Mouse (Mus musculus) forebrain, embryonic 11.5 days (tissue): Measurements from ENCODE around the gene Polr1e. TPM values are rescaled to one million over a fixed set of nuclear protein-coding genes. Genes with fewer than 3 reads are reported as not detected.
"Not testable (repeated sequence)": the region's sequence is repeated elsewhere in the genome, so short reads cannot be mapped to it uniquely, and the experiment has no call there.

ENCODE experiments used
- ATAC-seq: fragments of 200-750 bp; cut with Nextera tagmentation; replicated peaks from 2 replicates; pipeline ENCODE4 v1.8.0; 2017; ENCODE audit warnings: moderate TSS enrichment; ENCODE audit not compliant: low FRiP score
- DNase-seq: peaks from one replicate; pipeline ENCODE4 v3.0.0-alpha.2; 2017; ENCODE audit warnings: low spot score
- H3K27ac ChIP-seq: fragments of 300-500 bp; sonication (generic); 2 replicates; pipeline ENCODE4 v1.5.1; 2014; ENCODE audit warnings: low read depth, low read length
- H3K27me3 ChIP-seq: fragments of 300-500 bp; sonication (generic); 2 replicates; pipeline ENCODE4 v1.6.1; 2014; ENCODE audit warnings: mild to moderate bottlenecking, low read length, mixed read lengths; ENCODE audit not compliant: control insufficient read depth, insufficient read depth
- H3K36me3 ChIP-seq: fragments of 300-500 bp; sonication (generic); 2 replicates; pipeline ENCODE4 v1.6.1; 2014; ENCODE audit warnings: mild to moderate bottlenecking, low read length, moderate library complexity, mixed read lengths; ENCODE audit not compliant: control insufficient read depth, insufficient read depth
- H3K4me1 ChIP-seq: fragments of 300-500 bp; sonication (generic); replicated peaks from 2 replicates; pipeline ENCODE4 v1.6.1; 2014; ENCODE audit warnings: low read length, mixed read lengths; ENCODE audit not compliant: control insufficient read depth, insufficient read depth
- H3K4me2 ChIP-seq: fragments of 300-500 bp; sonication (generic); 2 replicates; pipeline ENCODE4 v1.6.1; 2014; ENCODE audit warnings: low read depth, mild to moderate bottlenecking, low read length, moderate library complexity, mixed read lengths; ENCODE audit not compliant: severe bottlenecking
- H3K4me3 ChIP-seq: fragments of 300-500 bp; sonication (generic); 2 replicates; pipeline ENCODE4 v1.5.1; 2014; ENCODE audit warnings: low read depth, low read length
- H3K9ac ChIP-seq: fragments of 300-500 bp; sonication (generic); 2 replicates; pipeline ENCODE4 v1.6.1; 2014; ENCODE audit warnings: low read length
- H3K9me3 ChIP-seq: fragments of 300-500 bp; sonication (generic); 2 replicates; pipeline ENCODE4 v1.6.1; 2016; ENCODE audit warnings: low read length, mixed read lengths; ENCODE audit not compliant: control insufficient read depth
- WGBS: fragments of 180-500 bp; shearing (Covaris S2); extraction: QIAGEN DNeasy Blood & Tissue Kit; methylation state at CpG from one replicate; pipeline ENCODE4 v1.1.7; 2014; 5-methylcytosine and 5-hydroxymethylcytosine counted together
- polyA plus RNA-seq: library from polyadenylated mRNA; unstranded; fragments of >200 nt; fragmentation: Nextera tagmentation; extraction: Ambion mirVana; gene quantifications from 2 replicates; pipeline ENCODE4 v1.2.1, GENCODE M21; 2014

Polr1e gene
- polyA plus RNA-seq, 1 experiment from 2014 or later: 54.5 TPM

DNA sequence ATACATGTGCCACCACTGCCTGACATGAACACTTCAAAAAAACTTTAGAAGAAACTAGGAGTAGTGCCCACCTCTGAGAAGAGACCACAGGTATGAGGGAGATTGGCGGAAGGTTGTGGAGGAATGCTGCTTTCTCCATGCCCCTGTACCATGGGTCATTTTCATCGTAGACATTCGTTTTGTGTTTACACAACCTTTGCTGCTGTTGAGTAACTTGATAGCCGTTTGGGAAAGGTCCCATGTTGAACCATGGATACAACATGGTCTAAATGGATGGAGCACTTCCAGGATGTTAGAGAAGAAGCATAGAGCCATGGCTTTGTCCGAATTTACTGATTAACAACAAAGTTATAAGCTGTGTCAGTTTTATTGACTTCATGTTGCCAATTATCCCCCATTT is 40.2 kb upstream of the Polr1e start:
- H3K36me3 ChIP-seq: no peaks in the 10 kb centered on the region
- 80% methylated on average over 5 of the region's 5 CpGs for WGBS
- DNase-seq: no peak
- H3K9me3 ChIP-seq: no peaks in the 10 kb centered on the region
- no peaks in the 10 kb centered on the region for H3K4me1 ChIP-seq
- H3K4me3 ChIP-seq: no peak overlapping the region
- no peak overlapping the region for H3K4me2 ChIP-seq
- no peak overlapping the region for H3K27ac ChIP-seq
- no peak for ATAC-seq
- H3K9ac ChIP-seq: no peak overlapping the region
- H3K27me3 ChIP-seq: no peaks in the 10 kb centered on the region

DNA sequence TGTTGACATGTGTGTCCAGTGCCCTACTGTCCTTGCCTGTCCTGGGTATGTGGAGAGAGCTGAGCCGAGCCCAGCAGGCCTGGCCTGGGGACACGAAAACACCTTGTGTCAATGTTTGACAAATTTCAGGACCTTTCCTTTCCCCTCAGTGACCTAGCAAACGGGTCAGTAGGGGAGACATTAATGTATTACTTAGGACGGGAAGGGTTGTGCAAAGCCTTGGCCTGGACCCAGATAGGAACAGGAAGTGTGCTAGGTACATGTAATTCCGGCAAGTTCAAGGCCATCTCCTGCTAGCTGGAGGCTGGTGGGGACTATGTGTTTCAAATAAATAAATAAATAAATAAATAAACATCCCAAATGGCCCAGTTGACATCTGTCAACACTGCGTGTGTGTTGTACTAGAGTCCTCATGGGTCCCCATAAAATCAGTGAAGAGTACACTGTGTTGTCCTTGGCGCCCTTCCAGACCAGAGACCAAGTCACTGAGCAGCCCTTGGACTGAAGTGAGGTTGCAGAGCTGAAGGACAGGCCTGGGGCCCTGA is 38.5 kb upstream of the Polr1e start:
- Histone ChIP-seq H3K4me2 (no peak overlapping the region), H3K36me3 (no peaks in the 10 kb centered on the region)
- ATAC-seq: no peak

DNA sequence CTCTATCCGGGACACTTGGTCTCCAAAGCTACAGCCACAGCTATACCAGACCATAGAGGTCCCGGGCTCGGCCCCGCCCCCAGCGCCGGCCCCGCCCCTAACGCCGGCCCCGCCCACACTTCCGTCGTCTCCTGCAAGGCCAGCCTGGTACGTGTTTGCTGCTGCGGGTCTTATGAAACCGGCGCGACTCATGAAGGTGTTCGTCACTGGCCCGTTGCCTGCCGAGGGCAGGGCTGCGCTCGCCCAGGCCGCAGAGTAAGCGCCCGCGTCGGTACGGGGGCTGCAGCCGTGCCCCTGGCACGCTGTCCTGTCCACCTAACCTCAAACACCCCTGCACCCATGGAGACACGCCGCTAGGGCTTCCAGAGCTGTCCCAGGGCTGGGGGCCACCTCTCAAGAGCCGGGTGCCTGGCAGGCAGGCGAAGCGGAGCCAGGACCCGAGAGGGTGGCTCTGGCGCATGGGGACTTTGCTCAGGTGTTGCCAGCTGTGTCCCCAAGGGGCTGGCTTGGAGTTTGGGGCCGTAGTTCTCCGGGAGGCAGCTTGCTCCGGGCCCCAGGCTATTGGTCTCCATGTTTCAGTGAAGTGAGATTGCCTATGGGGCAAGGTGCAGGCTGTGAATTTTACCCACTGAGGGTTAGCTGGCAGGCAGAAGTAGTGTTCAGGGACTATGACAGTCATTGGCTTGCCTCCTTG is 37.0 kb upstream of the Polr1e start, which contains the start of gene Grhpr:
Gene Grhpr, plus strand, starts transcription at position 116 of the 694 bp plus-strand sequence.
- peak within 1 kb of the TSS; percentile 88 for H3K4me2 ChIP-seq
- ATAC-seq (peak; percentile 93), DNase-seq (peak; percentile 96)
- H3K27me3 ChIP-seq: no peaks in the 10 kb centered on the region
- H3K4me1 ChIP-seq: no peaks in the 10 kb centered on the region
- no peaks in the 10 kb centered on the region for H3K36me3 ChIP-seq
- no peaks in the 10 kb centered on the region for H3K9me3 ChIP-seq
- H3K4me3 ChIP-seq: peak within 1 kb of the TSS; percentile 58
- WGBS: under 1% methylated on average over 40 of the region's 40 CpGs
- H3K9ac ChIP-seq: peak within 1 kb of the TSS; percentile 72
- H3K27ac ChIP-seq: no peak within 1 kb of the TSS

More for the DNA sequence above, 38.5 kb upstream of the Polr1e start:
- H3K4me1 ChIP-seq: no peaks in the 10 kb centered on the region
- no peak overlapping the region for H3K9ac ChIP-seq
- 82% methylated on average over 7 of the region's 7 CpGs for WGBS
- DNase-seq: no peak
- no peaks in the 10 kb centered on the region for H3K27me3 ChIP-seq
- H3K9me3 ChIP-seq: no peaks in the 10 kb centered on the region
- no peak overlapping the region for H3K4me3 ChIP-seq
- no peak overlapping the region for H3K27ac ChIP-seq

DNA sequence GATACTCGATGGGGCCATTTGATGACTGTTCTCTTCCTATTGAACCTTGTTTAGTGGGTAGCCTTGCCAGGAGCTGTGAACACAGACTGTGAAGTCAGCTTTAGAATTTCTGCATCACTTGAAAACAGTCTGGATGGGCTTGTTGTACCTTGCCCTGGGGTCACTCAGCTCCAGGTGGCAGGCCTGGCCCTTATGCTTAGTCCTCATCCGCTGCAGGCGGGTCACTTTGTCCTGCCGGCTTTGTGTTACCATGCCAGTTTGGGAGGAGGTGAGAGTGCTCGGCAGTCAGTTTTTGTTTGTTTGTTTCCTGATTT is 36.5 kb upstream of the Polr1e start:
- no peak for DNase-seq
- H3K27me3 ChIP-seq: no peaks in the 10 kb centered on the region
- H3K27ac ChIP-seq: no peak overlapping the region
- 13% methylated on average over 5 of the region's 5 CpGs for WGBS
- peak overlapping the region; percentile 72 for H3K9ac ChIP-seq
- H3K4me3 ChIP-seq: peak overlapping the region; percentile 58
- no peaks in the 10 kb centered on the region for H3K4me1 ChIP-seq
- ATAC-seq: no peak
- H3K36me3 ChIP-seq: no peaks in the 10 kb centered on the region
- no peaks in the 10 kb centered on the region for H3K9me3 ChIP-seq
- peak overlapping the region; percentile 88 for H3K4me2 ChIP-seq

DNA sequence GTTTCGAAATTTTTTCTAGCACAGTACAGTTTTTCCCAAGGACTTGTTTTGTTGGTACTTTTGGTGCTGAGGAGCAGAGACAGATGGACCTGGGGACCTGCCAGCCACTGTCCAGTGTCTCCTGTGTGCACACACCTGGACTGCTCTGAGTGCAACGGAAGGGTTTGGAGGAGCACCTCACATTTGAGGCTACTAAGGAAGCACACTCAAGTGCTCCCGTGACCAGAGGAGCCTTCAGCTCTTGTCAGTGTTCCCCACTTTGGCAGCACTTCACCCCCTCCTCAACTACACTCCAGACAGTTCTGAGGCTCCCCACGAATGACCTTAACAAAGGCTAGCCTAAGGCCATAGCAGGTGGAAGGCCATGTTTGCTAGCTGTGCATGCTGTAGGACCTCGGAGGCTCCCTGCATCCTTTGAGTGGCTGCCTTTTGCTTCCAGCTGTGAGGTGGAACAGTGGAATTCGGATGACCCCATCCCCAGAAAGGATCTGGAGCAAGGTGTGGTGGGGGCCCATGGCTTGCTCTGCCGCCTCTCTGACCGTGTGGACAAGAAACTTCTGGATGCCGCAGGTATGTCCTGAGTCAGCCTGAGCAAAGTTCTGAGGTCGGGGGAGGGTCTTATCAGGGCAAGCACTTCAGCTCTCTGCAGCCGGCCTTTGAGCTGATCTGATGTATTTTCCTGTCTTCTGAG is 35.8 kb upstream of the Polr1e start:
- no peaks in the 10 kb centered on the region for H3K4me1 ChIP-seq
- 0 out of 2 replicates have a peak overlapping the region, but pooled peaks have one; percentile 3 for H3K4me2 ChIP-seq
- H3K27me3 ChIP-seq: no peaks in the 10 kb centered on the region
- ATAC-seq (no peak), DNase-seq (no peak)
- H3K36me3 ChIP-seq: no peaks in the 10 kb centered on the region
- H3K9me3 ChIP-seq: no peaks in the 10 kb centered on the region
- no peak overlapping the region for H3K27ac ChIP-seq
- H3K4me3 ChIP-seq: no peak overlapping the region
- H3K9ac ChIP-seq: no peak overlapping the region; the same call in 1 of the 2 replicates
- WGBS: 75% methylated on average over 11 of the region's 11 CpGs

DNA sequence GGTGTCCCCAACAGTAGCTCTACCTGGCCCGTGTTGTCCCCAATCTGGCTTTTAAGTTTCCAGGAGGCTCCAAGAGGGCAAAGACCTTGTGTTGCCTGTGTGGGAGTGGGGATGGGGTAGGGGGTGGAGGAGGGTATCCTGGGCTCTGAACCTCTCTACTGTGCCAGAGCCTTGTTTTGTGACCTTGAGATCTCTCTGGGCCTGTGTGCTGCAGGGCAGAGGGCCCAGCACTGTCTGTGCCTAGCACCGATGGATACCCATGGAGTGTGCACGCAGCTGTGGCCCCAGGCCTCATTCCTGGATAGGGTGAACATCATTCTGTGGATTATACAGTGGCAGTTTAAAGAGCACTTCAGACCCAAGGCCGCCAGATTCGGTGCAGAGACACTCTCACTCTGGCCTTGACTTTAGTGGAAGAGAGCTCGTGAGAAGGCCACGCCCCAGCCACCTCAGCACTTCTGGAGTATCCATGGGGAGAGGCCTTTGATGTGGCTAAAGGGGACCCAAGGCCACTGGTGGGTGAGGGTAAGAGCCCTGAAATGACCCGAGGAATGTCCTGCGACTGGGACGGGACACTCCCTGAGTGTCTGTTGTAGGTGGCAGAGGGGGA is 35.1 kb upstream of the Polr1e start:
- DNase-seq (no peak), ATAC-seq (no peak)
- Histone ChIP-seq H3K4me2 (no peak overlapping the region), H3K27me3 (no peaks in the 10 kb centered on the region), H3K36me3 (no peaks in the 10 kb centered on the region), H3K9me3 (no peaks in the 10 kb centered on the region), H3K4me3 (no peak overlapping the region), H3K4me1 (no peaks in the 10 kb centered on the region), H3K27ac (no peak overlapping the region), H3K9ac (no peak overlapping the region)
- WGBS: 93% methylated on average over 10 of the region's 10 CpGs

DNA sequence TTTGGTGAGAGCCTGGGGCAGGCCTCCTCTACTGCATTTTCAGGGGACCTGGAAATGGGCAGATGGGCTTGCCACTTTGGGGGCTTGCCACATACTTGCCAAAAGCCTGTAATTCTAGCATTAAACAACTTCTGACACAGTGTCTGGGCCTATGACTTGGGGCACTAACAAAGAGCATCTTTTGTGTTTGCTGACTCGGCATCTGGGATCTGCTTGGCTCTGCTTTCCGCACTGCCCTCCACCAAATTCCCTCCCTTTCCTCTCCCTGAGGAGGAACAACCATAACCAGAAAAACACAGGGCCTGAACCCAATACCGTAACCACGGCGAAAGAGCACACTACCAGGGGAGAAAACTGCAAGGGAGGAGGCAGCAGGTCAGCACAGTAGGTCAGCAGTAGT is 27.8 kb upstream of the Polr1e start:
- 96% methylated on average over 5 of the region's 5 CpGs for WGBS
- ATAC-seq (no peak), DNase-seq (no peak)
- Histone ChIP-seq H3K4me3 (no peak overlapping the region), H3K27ac (no peak overlapping the region), H3K9ac (no peak overlapping the region), H3K4me2 (no peak overlapping the region), H3K9me3 (no peaks in the 10 kb centered on the region), H3K27me3 (no peaks in the 10 kb centered on the region), H3K4me1 (no peaks in the 10 kb centered on the region), H3K36me3 (no peaks in the 10 kb centered on the region; the same call in 1 of the 2 replicates)

DNA sequence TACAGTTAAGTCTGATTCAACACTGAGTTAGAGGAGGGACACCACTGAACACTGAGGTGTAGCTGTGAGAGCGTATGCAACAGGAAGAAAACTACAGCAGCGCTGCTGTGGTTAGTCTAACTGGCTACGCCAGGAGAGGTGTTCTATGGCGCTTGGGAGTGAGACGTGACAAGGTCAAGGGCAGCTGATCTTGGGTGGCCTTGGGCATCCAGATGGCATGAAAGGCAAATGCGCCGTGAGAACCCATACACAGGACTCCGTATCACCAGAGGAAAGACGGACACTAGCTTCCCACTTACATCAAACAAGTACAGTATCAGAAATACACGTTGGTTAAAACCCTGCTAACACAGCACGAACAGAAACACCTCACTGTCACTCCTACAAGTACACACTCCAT is 26.1 kb upstream of the Polr1e start:
- not testable (repeated sequence) for H3K27me3 ChIP-seq, H3K36me3 ChIP-seq, H3K9me3 ChIP-seq, H3K4me2 ChIP-seq, H3K4me1 ChIP-seq, H3K27ac ChIP-seq, H3K9ac ChIP-seq, H3K4me3 ChIP-seq, ATAC-seq
- WGBS: 93% methylated on average over 11 of the region's 11 CpGs
- peak; percentile 16 for DNase-seq
